Mouse (Mus musculus): ENCODE results near the gene Gdf5.

GRCm38 (mm10) chr2:155923143-155923542, 22.0 kb downstream of the Gdf5 start:
- no peak for TF ChIP-seq POLR2A (IDR thresholded peaks at IDR 0.05; ENCODE audit: extremely low read depth, insufficient read depth, low read length)
- no peak for TF ChIP-seq CTCF (IDR thresholded peaks at IDR 0.05; ENCODE audit: extremely low read depth, insufficient read depth, low read length)

All from cortical plate, adult 2 months (tissue).